Mouse (Mus musculus) neutrophil, adult 83 days (primary cell): ENCODE data around the gene Galnt10. TPM values are rescaled to one million over a fixed set of nuclear protein-coding genes. Genes with fewer than 3 reads are reported as not detected.

Source experiments
- total RNA-seq, 2 experiments: library from RNA; stranded (reverse); gene quantifications; one replicate each; pipeline ENCODE4 v1.2.4; 2023

The Galnt10 gene
- 10 to 100 TPM; 17.7 to 19.9 TPM for total RNA-seq

DNA sequence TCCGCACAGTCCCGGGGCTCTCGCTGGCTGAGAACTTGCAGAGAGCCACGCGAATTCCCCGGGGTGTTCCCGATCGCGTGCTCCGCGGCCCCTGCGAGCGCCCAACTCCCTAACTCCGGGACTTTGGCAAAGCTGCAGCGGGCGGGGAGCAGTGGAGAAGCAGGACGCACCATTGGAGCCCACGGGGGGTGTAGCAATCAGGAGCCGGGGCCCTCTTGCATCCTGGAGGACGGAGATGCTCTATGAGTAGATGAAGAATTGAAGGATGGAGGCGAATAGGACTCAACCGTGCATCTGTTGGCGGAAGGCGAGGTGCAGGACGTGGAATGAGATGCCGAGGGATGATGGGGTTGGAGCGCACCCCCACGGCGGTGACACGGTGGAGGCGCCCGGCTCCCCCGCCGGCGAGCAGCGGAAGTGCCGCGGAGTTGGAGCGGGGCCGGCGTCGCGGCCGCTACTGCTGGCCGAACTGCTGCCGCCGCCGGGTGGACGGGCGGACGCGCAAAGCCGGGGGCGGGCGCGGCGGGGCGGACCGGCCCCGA, at the start of gene Galnt10:
TSS of gene Galnt10 (plus strand) at position 425 of the 542 bp plus-strand sequence.

DNA sequence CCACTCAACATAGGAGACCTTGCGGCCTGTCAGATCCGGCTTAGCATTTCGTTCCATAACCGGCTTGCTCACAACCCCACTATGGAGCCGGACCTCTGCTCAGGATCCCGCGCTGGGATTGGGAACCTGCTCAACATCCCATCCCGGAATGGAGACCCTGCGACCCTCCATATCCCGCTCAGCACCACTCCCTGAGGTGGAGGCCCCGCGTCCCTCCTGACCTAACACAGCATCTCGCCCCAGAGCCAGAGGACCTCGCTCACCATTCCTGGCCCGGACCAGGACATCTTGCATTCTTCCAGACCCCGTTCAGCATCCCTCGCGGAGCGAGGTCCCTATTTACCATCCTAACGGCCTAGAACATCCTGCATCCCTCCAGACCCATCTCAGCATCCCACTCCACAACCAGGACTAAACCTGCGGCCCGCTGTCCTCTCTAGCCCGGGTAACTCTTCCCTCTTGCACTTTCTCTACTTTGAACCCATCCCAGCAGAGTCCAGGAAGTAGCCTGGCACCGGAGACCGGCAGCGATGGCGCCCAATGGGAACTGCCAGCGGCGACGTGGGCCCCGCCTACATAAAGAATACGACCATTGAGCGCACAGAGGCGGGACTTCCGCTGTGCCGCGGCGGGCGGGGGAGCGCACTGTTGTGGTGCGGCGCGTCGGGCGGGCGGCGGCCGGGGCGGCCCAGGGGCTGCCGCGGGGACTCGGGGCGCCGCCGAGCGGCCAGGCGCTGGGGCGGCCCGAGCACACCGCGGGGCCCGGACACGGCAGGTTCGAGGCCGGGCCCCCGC, 155.9 kb downstream of the Galnt10 start, which contains the start of gene Sap30l:
TSS of gene Sap30l (plus strand) at position 667 of the 795 bp plus-strand sequence.

DNA sequence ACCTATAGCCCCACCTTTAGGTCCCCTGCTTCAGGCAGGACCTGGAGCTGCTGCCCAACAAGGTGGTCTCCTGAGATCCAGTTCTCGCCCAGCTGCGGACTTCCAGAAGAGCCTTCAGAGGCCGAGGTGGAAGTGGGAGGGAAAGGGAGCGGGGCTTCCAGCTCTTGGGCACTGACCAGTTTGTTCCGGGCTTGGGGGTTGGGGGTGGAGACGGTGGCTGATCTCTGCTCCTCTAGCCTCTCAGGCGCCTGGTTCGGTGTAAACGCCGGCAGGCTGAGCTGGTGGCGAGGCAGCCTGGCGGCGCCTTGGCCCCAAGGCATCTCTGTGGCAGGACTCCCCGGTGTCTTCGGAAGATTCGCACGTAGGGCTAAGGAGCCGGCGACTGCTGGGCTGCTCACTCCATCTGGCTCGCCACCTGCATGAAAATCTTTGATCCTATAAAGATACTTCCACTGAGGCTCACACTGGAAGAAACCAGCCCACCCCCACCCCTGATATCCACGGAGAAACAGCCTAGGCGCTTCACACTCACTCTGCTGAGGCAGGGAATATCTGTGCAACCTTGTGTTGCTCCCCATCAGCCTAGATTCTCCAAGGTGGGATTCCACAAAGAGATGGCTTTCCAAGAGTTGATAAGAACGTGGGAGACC, 187.4 kb downstream of the Galnt10 start, which contains the start of gene Hand1:
TSS of gene Hand1 (minus strand) at position 267 of the 650 bp plus-strand sequence.

Other genes with a start within 250 kb of the Galnt10 start
- 10 to 100 TPM; 31.3 to 33.9 TPM for gene Fam114a2, start 126.8 kb upstream of the Galnt10 start, total RNA-seq
- 10 to 100 TPM; 28.9 to 29.1 TPM for gene Mfap3, start 126.8 kb upstream of the Galnt10 start, total RNA-seq
- 10 to 100 TPM; 23.9 to 28.2 TPM for gene Sap30l, start 156.2 kb downstream of the Galnt10 start, total RNA-seq
- not detected for gene Hand1, start 187.4 kb downstream of the Galnt10 start, total RNA-seq